Mouse (Mus musculus): ENCODE measurements around the gene Olfr655. TPM values are rescaled to one million over a fixed set of nuclear protein-coding genes. Genes with fewer than 3 reads are reported as not detected.

The Olfr655 gene
- polyA plus RNA-seq (2014; fragmentation: Nextera tagmentation; extraction: Ambion mirVana), result not detected in 2 replicates

DNA sequence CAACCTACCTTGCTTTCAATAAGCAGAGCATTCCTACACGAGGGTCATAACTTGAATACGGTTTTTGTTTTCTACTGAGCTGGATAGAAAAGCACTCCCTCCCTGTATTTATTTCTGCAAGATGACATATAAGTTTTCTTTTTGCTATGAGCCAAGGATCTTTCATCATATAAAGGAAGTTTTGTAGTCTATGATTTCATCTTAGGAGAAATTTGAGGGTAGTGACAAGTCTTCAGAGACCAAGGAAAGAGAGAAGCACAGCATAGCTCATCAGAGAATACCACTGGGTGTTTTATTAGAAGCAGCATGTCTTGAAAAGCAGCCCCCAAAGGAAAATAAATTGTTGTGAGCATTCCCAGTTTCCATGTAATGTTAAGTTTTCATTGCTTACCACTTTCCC lies at the start of gene Olfr655:
TSS of gene Olfr655 (minus strand) at position 101 of the 400 bp plus-strand sequence.
- WGBS, result 94% methylated on average over 2 of the region's 2 CpGs
- Histone ChIP-seq H3K4me2 (ENCODE audit: low read depth) (no peak within 1 kb of the TSS), H3K27ac (ENCODE audit: low read depth, low read length) (no peak within 1 kb of the TSS), H3K9me3 (ENCODE audit: control insufficient read depth, low read length) (no peaks in the 10 kb centered on the region), H3K9ac (ENCODE audit: low read length) (no peak within 1 kb of the TSS), H3K4me3 (ENCODE audit: low read depth, low read length) (no peak within 1 kb of the TSS), H3K27me3 (ENCODE audit: control insufficient read depth, insufficient read depth, low read length) (no peaks in the 10 kb centered on the region), H3K36me3 (ENCODE audit: control insufficient read depth, insufficient read depth, low read length) (no peaks in the 10 kb centered on the region), H3K4me1 (ENCODE audit: control insufficient read depth, insufficient read depth, low read length) (no peaks in the 10 kb centered on the region)
- DNase-seq (ENCODE audit: low spot score) (no peak), ATAC-seq (ENCODE audit: insufficient read depth, low FRiP score, low TSS enrichment) (no peak)

DNA sequence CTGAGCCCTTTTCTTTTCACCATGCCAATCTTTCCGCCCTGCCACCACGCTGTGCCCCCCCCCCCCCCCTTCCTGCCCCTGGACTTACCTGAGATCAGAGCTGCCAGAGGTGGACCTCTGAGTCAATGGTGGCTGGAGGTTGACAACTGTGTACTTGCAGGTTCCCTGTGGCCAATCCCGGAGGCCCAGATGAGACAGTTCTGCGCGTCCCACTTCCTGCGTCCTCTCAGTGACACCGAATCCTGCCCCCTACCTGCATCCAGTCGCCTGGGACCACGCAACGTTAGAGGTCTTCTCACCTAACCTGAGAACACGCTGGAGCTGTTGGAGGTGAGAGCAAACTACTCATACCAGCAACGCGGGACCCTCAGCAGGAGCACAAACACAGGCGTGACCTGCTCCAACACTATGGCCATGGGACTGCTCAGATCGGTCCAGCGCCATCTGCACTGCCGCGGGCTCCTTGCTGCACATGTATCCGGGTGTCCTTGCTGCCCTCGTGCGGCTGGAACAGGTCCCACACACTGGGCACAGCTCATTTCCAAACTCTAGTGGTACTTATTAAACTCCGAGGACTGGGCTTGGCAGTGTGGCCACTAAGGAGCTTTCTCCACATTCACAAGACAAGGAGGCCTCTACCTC lies 45.4 kb upstream of the Olfr655 start, which contains the start of gene Olfr658:
TSS of gene Olfr658 (minus strand) at position 465 of the 642 bp plus-strand sequence.
- H3K4me2 ChIP-seq (ENCODE audit: low read depth), result peak within 1 kb of the TSS; percentile 37
- no peak within 1 kb of the TSS for H3K9ac ChIP-seq (ENCODE audit: low read length)
- peak; percentile 72 for DNase-seq (ENCODE audit: low spot score)
- ATAC-seq (ENCODE audit: insufficient read depth, low FRiP score, low TSS enrichment), result peak; percentile 91
- no peaks in the 10 kb centered on the region for H3K36me3 ChIP-seq (ENCODE audit: control insufficient read depth, insufficient read depth, low read length)
- WGBS, result 24% methylated on average over 22 of the region's 22 CpGs
- H3K27ac ChIP-seq (ENCODE audit: low read depth, low read length), result no peak within 1 kb of the TSS
- no peaks in the 10 kb centered on the region for H3K9me3 ChIP-seq (ENCODE audit: control insufficient read depth, low read length)
- H3K4me1 ChIP-seq (ENCODE audit: control insufficient read depth, insufficient read depth, low read length), result no peaks in the 10 kb centered on the region
- peak within 1 kb of the TSS; percentile 27 for H3K4me3 ChIP-seq (ENCODE audit: low read depth, low read length)
- no peaks in the 10 kb centered on the region for H3K27me3 ChIP-seq (ENCODE audit: control insufficient read depth, insufficient read depth, low read length)

DNA sequence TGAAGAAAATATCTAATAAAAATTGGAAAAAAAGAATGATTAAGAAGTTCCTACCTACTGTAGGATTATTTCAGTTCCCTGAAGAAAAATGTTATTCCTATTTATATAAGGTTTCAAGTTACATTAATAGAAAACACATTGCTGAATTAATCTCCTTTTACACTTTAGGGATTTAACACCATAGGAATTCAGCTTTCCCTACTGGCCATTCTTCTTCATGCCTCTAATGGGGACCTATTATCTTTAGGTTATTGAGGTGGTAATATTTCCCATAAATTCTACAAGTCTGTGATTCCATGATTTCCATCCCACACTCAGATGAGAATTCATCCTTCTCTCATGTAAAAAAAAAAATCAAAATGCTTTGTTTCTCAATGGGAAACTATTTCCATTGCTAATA lies 22.9 kb upstream of the Olfr655 start, which contains the start of gene Olfr657:
TSS of gene Olfr657 (plus strand) at position 301 of the 400 bp plus-strand sequence.
- DNase-seq (ENCODE audit: low spot score) (no peak), ATAC-seq (ENCODE audit: insufficient read depth, low FRiP score, low TSS enrichment) (no peak)
- no peaks in the 10 kb centered on the region for H3K9me3 ChIP-seq (ENCODE audit: control insufficient read depth, low read length)
- no peaks in the 10 kb centered on the region for H3K4me1 ChIP-seq (ENCODE audit: control insufficient read depth, insufficient read depth, low read length)
- no peak within 1 kb of the TSS for H3K9ac ChIP-seq (ENCODE audit: low read length)
- no peaks in the 10 kb centered on the region for H3K27me3 ChIP-seq (ENCODE audit: control insufficient read depth, insufficient read depth, low read length)
- no peak within 1 kb of the TSS for H3K27ac ChIP-seq (ENCODE audit: low read depth, low read length)
- H3K36me3 ChIP-seq (ENCODE audit: control insufficient read depth, insufficient read depth, low read length), result no peaks in the 10 kb centered on the region
- no peak within 1 kb of the TSS for H3K4me3 ChIP-seq (ENCODE audit: low read depth, low read length)
- H3K4me2 ChIP-seq (ENCODE audit: low read depth), result no peak within 1 kb of the TSS

DNA sequence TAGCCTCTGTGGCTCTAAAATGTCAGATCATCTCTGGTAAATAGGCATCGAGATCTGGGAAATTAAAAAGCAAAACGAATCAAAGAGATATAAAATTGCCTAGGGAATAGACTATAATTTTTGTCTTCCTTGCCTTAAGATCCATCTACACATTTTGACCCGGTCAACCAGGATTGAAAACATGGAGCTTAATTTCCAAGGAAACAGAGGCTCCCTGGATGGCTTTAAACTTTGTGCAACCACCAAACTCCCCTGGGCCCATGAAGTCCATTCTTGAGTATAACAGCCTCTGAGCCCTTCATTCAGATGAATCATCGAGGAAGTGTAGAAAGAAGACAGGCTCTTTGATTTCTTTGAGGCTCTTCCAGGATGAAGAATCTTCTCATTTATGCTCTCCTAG lies 12.1 kb upstream of the Olfr655 start, which contains the start of gene Olfr656:
TSS of gene Olfr656 (plus strand) at position 301 of the 400 bp plus-strand sequence.
- H3K27ac ChIP-seq (ENCODE audit: low read depth, low read length), result no peak within 1 kb of the TSS
- no peaks in the 10 kb centered on the region for H3K9me3 ChIP-seq (ENCODE audit: control insufficient read depth, low read length)
- WGBS, result 83% methylated on average over 4 of the region's 4 CpGs
- no peak within 1 kb of the TSS for H3K4me2 ChIP-seq (ENCODE audit: low read depth)
- ATAC-seq (ENCODE audit: insufficient read depth, low FRiP score, low TSS enrichment), result no peak
- H3K9ac ChIP-seq (ENCODE audit: low read length), result no peak within 1 kb of the TSS
- H3K27me3 ChIP-seq (ENCODE audit: control insufficient read depth, insufficient read depth, low read length), result no peaks in the 10 kb centered on the region
- DNase-seq (ENCODE audit: low spot score), result no peak
- H3K4me3 ChIP-seq (ENCODE audit: low read depth, low read length), result no peak within 1 kb of the TSS
- no peaks in the 10 kb centered on the region for H3K4me1 ChIP-seq (ENCODE audit: control insufficient read depth, insufficient read depth, low read length)
- H3K36me3 ChIP-seq (ENCODE audit: control insufficient read depth, insufficient read depth, low read length), result no peaks in the 10 kb centered on the region

DNA sequence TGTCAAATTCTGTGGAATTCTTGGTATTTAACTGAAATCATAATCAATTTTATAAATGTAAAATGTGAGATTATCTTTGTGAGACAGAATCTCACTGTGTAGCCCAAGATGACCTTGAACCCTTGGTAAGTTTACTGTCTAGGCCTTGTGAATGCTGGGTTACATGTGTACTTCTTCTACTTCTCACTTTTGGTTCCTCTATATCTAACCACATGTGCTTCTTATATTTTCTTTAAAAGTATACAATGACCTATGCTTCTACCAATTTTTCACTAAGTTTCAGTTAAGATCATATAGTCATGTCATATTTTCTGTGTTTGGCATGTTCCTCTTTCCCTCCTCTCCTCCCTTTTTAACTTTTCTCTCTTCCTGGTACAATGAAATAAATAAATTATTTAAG lies 3.1 kb upstream of the Olfr655 start:
- Histone ChIP-seq H3K4me3 (ENCODE audit: low read depth, low read length) (no peak overlapping the region), H3K9me3 (ENCODE audit: control insufficient read depth, low read length) (no peaks in the 10 kb centered on the region), H3K9ac (ENCODE audit: low read length) (no peak overlapping the region), H3K4me2 (ENCODE audit: low read depth) (no peak overlapping the region), H3K4me1 (ENCODE audit: control insufficient read depth, insufficient read depth, low read length) (no peaks in the 10 kb centered on the region), H3K36me3 (ENCODE audit: control insufficient read depth, insufficient read depth, low read length) (no peaks in the 10 kb centered on the region), H3K27me3 (ENCODE audit: control insufficient read depth, insufficient read depth, low read length) (no peaks in the 10 kb centered on the region), H3K27ac (ENCODE audit: low read depth, low read length) (no peak overlapping the region)
- ATAC-seq (ENCODE audit: insufficient read depth, low FRiP score, low TSS enrichment) (no peak), DNase-seq (ENCODE audit: low spot score) (no peak)

DNA sequence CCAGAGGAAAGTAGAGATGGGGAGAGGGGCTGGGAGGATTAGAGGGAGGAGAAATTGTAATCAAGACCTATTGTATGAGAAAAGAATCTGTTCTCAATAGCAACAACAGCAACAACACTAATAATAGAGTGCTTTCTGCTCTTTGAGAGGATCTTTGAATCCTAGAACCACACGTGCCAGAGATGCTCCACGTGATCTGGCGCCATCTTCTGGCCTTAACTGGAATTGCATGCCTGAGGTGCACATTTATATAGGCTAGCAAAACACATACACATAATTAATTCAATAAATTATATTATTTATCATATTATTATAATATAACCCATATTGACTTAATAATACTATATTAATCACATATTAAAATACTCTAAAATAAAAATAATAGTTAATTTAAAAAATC lies 1.6 kb upstream of the Olfr655 start:
- WGBS, result 5% methylated on average over 3 of the region's 3 CpGs
- no peaks in the 10 kb centered on the region for H3K9me3 ChIP-seq (ENCODE audit: control insufficient read depth, low read length)
- no peak overlapping the region for H3K27ac ChIP-seq (ENCODE audit: low read depth, low read length)
- no peaks in the 10 kb centered on the region for H3K36me3 ChIP-seq (ENCODE audit: control insufficient read depth, insufficient read depth, low read length)
- DNase-seq (ENCODE audit: low spot score) (peak; percentile 26), ATAC-seq (ENCODE audit: insufficient read depth, low FRiP score, low TSS enrichment) (no peak)
- H3K9ac ChIP-seq (ENCODE audit: low read length), result no peak overlapping the region
- H3K27me3 ChIP-seq (ENCODE audit: control insufficient read depth, insufficient read depth, low read length), result no peaks in the 10 kb centered on the region
- H3K4me1 ChIP-seq (ENCODE audit: control insufficient read depth, insufficient read depth, low read length), result no peaks in the 10 kb centered on the region
- no peak overlapping the region for H3K4me3 ChIP-seq (ENCODE audit: low read depth, low read length)
- H3K4me2 ChIP-seq (ENCODE audit: low read depth), result no peak overlapping the region

DNA sequence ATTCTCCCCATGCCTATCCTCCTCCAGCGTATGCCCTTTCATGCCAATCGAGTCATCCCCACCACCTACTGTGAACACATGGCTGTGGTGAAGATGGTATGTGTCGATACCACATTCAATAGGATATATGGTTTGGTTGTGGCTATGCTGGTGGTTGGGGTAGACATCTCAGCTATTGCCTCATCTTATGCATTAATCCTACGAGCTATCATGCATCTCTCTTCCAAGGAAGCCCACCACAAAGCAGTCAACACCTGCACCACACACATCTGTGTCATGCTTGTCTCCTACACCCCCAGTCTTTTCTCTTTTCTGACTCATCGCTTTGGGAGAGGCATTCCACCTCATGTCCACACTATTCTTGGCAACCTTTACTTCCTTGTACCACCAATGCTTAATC lies 13.3 kb downstream of the Olfr655 start:
- H3K9me3 ChIP-seq (ENCODE audit: control insufficient read depth, low read length), result no peaks in the 10 kb centered on the region
- 85% methylated on average over 5 of the region's 5 CpGs for WGBS

DNA sequence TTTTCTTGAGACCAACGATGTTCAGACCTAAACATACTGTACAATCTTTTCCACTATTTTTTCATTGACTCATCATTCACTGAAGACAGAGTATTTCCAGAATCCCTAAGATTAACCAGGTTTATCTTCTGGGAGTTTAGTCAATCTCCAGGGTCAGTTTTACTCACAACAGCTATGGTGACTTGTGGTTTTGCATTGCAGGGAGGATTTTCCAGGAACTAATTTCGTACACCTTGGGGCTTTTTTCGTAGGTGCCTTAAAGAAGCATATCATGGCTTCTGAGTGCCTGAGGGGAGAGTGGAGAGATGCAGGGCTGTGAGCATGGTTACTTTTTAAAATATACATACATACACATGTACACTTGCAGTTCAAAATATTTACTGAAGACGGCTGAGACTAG lies 14.9 kb downstream of the Olfr655 start, which contains the start of gene Olfr654:
TSS of gene Olfr654 (plus strand) at position 301 of the 400 bp plus-strand sequence.
- no peaks in the 10 kb centered on the region for H3K36me3 ChIP-seq (ENCODE audit: control insufficient read depth, insufficient read depth, low read length)
- no peak within 1 kb of the TSS for H3K27ac ChIP-seq (ENCODE audit: low read depth, low read length)
- no peaks in the 10 kb centered on the region for H3K4me1 ChIP-seq (ENCODE audit: control insufficient read depth, insufficient read depth, low read length)
- H3K27me3 ChIP-seq (ENCODE audit: control insufficient read depth, insufficient read depth, low read length), result no peaks in the 10 kb centered on the region
- ATAC-seq (ENCODE audit: insufficient read depth, low FRiP score, low TSS enrichment) (no peak), DNase-seq (ENCODE audit: low spot score) (no peak)
- WGBS, result 86% methylated on average over 4 of the region's 4 CpGs
- no peak within 1 kb of the TSS for H3K9ac ChIP-seq (ENCODE audit: low read length)
- no peak within 1 kb of the TSS for H3K4me2 ChIP-seq (ENCODE audit: low read depth)
- H3K4me3 ChIP-seq (ENCODE audit: low read depth, low read length), result no peak within 1 kb of the TSS
- no peaks in the 10 kb centered on the region for H3K9me3 ChIP-seq (ENCODE audit: control insufficient read depth, low read length)

More for the DNA sequence above, 13.3 kb downstream of the Olfr655 start:
- no peak for ATAC-seq (ENCODE audit: insufficient read depth, low FRiP score, low TSS enrichment)
- no peak for DNase-seq (ENCODE audit: low spot score)
- H3K36me3 ChIP-seq (ENCODE audit: control insufficient read depth, insufficient read depth, low read length), result no peaks in the 10 kb centered on the region
- no peak overlapping the region for H3K4me2 ChIP-seq (ENCODE audit: low read depth)
- H3K4me3 ChIP-seq (ENCODE audit: low read depth, low read length), result no peak overlapping the region
- no peaks in the 10 kb centered on the region for H3K4me1 ChIP-seq (ENCODE audit: control insufficient read depth, insufficient read depth, low read length)
- H3K27ac ChIP-seq (ENCODE audit: low read depth, low read length), result no peak overlapping the region
- H3K27me3 ChIP-seq (ENCODE audit: control insufficient read depth, insufficient read depth, low read length), result no peaks in the 10 kb centered on the region
- H3K9ac ChIP-seq (ENCODE audit: low read length), result no peak overlapping the region

DNA sequence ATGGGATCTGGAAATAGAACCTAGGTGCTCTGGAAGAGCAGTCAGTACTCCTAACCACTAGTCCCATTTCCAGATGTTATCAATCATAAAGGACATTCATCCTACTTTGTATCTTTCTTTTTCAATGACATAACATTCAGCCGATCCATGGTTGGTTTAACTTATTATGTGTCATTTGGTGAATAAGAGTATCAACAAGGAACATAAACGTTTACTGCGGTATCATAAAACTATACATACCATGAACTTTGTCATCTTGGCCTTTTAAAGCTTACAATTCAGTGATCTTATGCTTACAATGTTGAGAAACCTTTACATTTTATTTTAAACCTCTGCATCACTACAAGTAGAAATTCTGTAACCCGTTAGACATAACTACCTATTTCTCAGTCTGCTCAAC lies 20.1 kb downstream of the Olfr655 start:
- no peak for DNase-seq (ENCODE audit: low spot score)
- Histone ChIP-seq H3K4me3 (ENCODE audit: low read depth, low read length) (no peak overlapping the region), H3K36me3 (ENCODE audit: control insufficient read depth, insufficient read depth, low read length) (no peaks in the 10 kb centered on the region), H3K27ac (ENCODE audit: low read depth, low read length) (no peak overlapping the region), H3K27me3 (ENCODE audit: control insufficient read depth, insufficient read depth, low read length) (no peaks in the 10 kb centered on the region), H3K9ac (ENCODE audit: low read length) (no peak overlapping the region), H3K4me1 (ENCODE audit: control insufficient read depth, insufficient read depth, low read length) (no peaks in the 10 kb centered on the region), H3K9me3 (ENCODE audit: control insufficient read depth, low read length) (no peaks in the 10 kb centered on the region), H3K4me2 (ENCODE audit: low read depth) (no peak overlapping the region)
- 92% methylated on average over 4 of the region's 4 CpGs for WGBS
- no peak for ATAC-seq (ENCODE audit: insufficient read depth, low FRiP score, low TSS enrichment)
